Mouse (Mus musculus): ENCODE data around the gene Vmn1r86.
"Not testable (repeated sequence)": the region's sequence is repeated elsewhere in the genome, so short reads cannot be mapped to it uniquely, and the experiment has no call there.

DNA sequence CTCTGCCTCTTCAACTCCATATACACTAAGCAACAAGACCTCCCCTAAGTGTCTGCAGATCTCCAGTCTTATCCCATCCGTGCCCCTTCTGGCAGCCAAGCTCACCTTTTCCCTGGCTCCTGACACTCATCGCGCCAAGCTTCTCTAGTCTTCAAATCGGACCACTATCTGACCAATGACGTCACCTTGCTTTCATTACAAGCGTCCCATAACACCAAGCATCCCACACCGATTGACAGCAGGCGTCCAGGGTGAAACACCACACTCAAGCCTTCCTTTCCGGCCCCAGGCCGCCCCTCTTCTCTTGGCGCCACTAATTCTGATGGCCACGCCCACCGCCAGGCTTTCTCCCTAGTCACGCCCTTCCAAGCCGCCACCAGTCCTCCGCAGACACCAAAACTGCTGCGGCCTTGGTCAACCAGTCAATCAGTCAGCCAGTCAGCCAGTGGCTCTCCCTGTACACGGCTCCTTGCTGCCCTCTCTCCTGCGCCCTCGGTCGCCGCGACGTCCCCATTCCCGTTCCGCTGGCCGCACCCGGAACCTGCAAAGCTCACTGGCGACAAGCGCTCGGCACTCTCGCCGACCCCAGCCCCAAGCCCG, 3.9 kb upstream of the Vmn1r86 start:
- TF ChIP-seq POLR2A (IDR thresholded peaks at IDR 0.05; ENCODE audit: extremely low read depth, insufficient read depth, low read length); CTCF (IDR thresholded peaks at IDR 0.05; ENCODE audit: low read depth, low read length): not testable (repeated sequence)

All from liver, adult 2 months (tissue).